Comparison of ENCODE assay signal across 11 mouse cellular contexts in genomic region chr17:8160969-8161368, GRCm38 (mm10). TPM values are rescaled to one million over a fixed set of nuclear protein-coding genes. Genes with fewer than 3 reads are reported as not detected.
DNase-seq lines count a peak whose midpoint lies in the region; ATAC-seq and TF ChIP-seq lines count a peak whose summit lies in the region.
"Not testable (repeated sequence)": the region's sequence is repeated elsewhere in the genome, so short reads cannot be mapped to it uniquely, and the experiment has no call there.
"Had no signal": no experiment of that assay in that cellular context is flagged by ENCODE, and none has a peak within 500 bp of the region (broad histone marks: within the 10 kb centered on the region; RNA-seq: fewer than 3 reads in every experiment).

No protein-coding gene starts in this region.

- H3K4me3 ChIP-seq in cortical plate, adult 2 months (ENCODE audit: insufficient read depth, low read length); liver, adult 2 months (ENCODE audit: insufficient read depth, low read depth, low read length); neural tube, embryonic 11.5 days (ENCODE audit: low read depth, low read length): not testable (repeated sequence)

- not testable (repeated sequence) for H3K9me3 ChIP-seq in neural tube, embryonic 11.5 days (ENCODE audit: control insufficient read depth, low read length)

- not testable (repeated sequence) for H3K79me2 ChIP-seq in liver, adult 2 months (ENCODE audit: control insufficient read depth, insufficient read depth, low read length)

- not testable (repeated sequence) for ATAC-seq in neural tube, embryonic 11.5 days (ENCODE audit: insufficient read depth, low FRiP score, low TSS enrichment)

- not testable (repeated sequence) for H3K27ac ChIP-seq in cortical plate, adult 2 months (ENCODE audit: insufficient read depth, low read length); liver, adult 2 months (replicated peaks; ENCODE audit: insufficient read depth, low read depth, low read length); neural tube, embryonic 11.5 days (ENCODE audit: low read depth, low read length)

- not testable (repeated sequence) for TF ChIP-seq POLR2A in cortical plate, adult 2 months (IDR thresholded peaks at IDR 0.05; ENCODE audit: extremely low read depth, insufficient read depth, low read length); liver, adult 2 months (IDR thresholded peaks at IDR 0.05; ENCODE audit: extremely low read depth, insufficient read depth, low read length)

- DNase-seq in A20 (ENCODE audit: low read depth, low spot score): peak; percentile 43
- peak; percentile 32 for DNase-seq in adrenal gland, postnatal 14 days
- peak; percentile 53 for DNase-seq in heart, postnatal 4 days
- DNase-seq in kidney, postnatal 36 days: peak; percentile 60 to 77
- not testable (repeated sequence) for DNase-seq in liver, adult 2 months (ENCODE audit: extremely low read depth, low read depth, low spot score)
- peak; percentile 13 for DNase-seq in neural tube, embryonic 11.5 days (ENCODE audit: low spot score)
- peak; percentile 68 for DNase-seq in thymus, postnatal 14 days

- WGBS in liver, adult 2 months: 54% methylated on average over 3 of the region's 3 CpGs
- WGBS in neural tube, embryonic 11.5 days: 49% methylated on average over 2 of the region's 3 CpGs

- not testable (repeated sequence) for H3K9ac ChIP-seq in liver, adult 2 months (ENCODE audit: low read depth, low read length); neural tube, embryonic 11.5 days (ENCODE audit: low read length)

- not testable (repeated sequence) for H3K4me1 ChIP-seq in cortical plate, adult 2 months (ENCODE audit: control insufficient read depth, insufficient read depth, low read length); liver, adult 2 months (ENCODE audit: control insufficient read depth, insufficient read depth, low read length); neural tube, embryonic 11.5 days (ENCODE audit: control insufficient read depth, insufficient read depth, low read length)

- not testable (repeated sequence) for H3K27me3 ChIP-seq in liver, adult 2 months (ENCODE audit: control insufficient read depth, insufficient read depth, low read length); neural tube, embryonic 11.5 days (ENCODE audit: control insufficient read depth, insufficient read depth, low read length)

- TF ChIP-seq CTCF in cortical plate, adult 2 months (IDR thresholded peaks at IDR 0.05; ENCODE audit: extremely low read depth, insufficient read depth, low read length): peak; percentile 46
- peak; percentile 38; the same call in 1 of the 2 replicates for TF ChIP-seq CTCF in liver, adult 2 months (IDR thresholded peaks at IDR 0.05; ENCODE audit: low read depth, low read length)

- H3K36me3 ChIP-seq in liver, adult 2 months (ENCODE audit: control insufficient read depth, insufficient read depth, low read length); neural tube, embryonic 11.5 days (ENCODE audit: control insufficient read depth, insufficient read depth, low read length): not testable (repeated sequence)

- not testable (repeated sequence) for H3K4me2 ChIP-seq in neural tube, embryonic 11.5 days (ENCODE audit: low read depth)

RNA-seq across cellular contexts. Expression of gene Fgfr1op, which starts 4.3 kb away (rescaled TPM):
- total RNA-seq in adrenal gland, postnatal 14 days (2021): 19.0 TPM in 2 replicates
- polyA plus RNA-seq in cortical plate, adult 2 months (2012; rRNA removed): 14.4 and 14.8 TPM in 2 replicates
- total RNA-seq in heart, postnatal 4 days (2021): 10 to 100 TPM; 16.0 to 21.0 TPM
- 10.5 TPM in 2 replicates for total RNA-seq in liver, adult 2 months (2014; rRNA removed)
- polyA plus RNA-seq in liver, adult 2 months (2012; rRNA removed): 1.8 and 2.1 TPM in 2 replicates
- polyA plus RNA-seq in neural tube, embryonic 11.5 days (2014; fragmentation: Nextera tagmentation; extraction: Ambion mirVana): 54.7 and 55.5 TPM in 2 replicates

RNA-seq across cellular contexts. Expression of gene Rnaset2a, which starts 13.1 kb away (rescaled TPM):
- 39.2 and 40.7 TPM in 2 replicates for total RNA-seq in adrenal gland, postnatal 14 days (2021)
- polyA plus RNA-seq in cortical plate, adult 2 months (2012; rRNA removed): 15.6 and 17.0 TPM in 2 replicates
- 10 to 100 TPM; 22.8 to 23.0 TPM for total RNA-seq in heart, postnatal 4 days (2021)
- 44.9 and 51.8 TPM in 2 replicates for total RNA-seq in liver, adult 2 months (2014; rRNA removed)
- 36.9 and 39.7 TPM in 2 replicates for polyA plus RNA-seq in liver, adult 2 months (2012; rRNA removed)
- 15.5 and 17.2 TPM in 2 replicates for polyA plus RNA-seq in neural tube, embryonic 11.5 days (2014; fragmentation: Nextera tagmentation; extraction: Ambion mirVana)

RNA-seq across cellular contexts. Expression of gene Gm49673, which starts 13.4 kb away (rescaled TPM):
- 0.26 TPM in 1 of 2 replicates, not detected in the other for total RNA-seq in adrenal gland, postnatal 14 days (2021)
- polyA plus RNA-seq in cortical plate, adult 2 months (2012; rRNA removed): 0.71 and 1.1 TPM in 2 replicates
- total RNA-seq in heart, postnatal 4 days (2021): under 1 TPM in 1 of 2 experiments, not detected in 1; 0.12 TPM
- total RNA-seq in liver, adult 2 months (2014; rRNA removed): 0.07 TPM in 1 of 2 replicates, not detected in the other
- 0.17 TPM in 1 of 2 replicates, not detected in the other for polyA plus RNA-seq in liver, adult 2 months (2012; rRNA removed)
- polyA plus RNA-seq in neural tube, embryonic 11.5 days (2014; fragmentation: Nextera tagmentation; extraction: Ambion mirVana): 0.12 and 0.37 TPM in 2 replicates
- total RNA-seq: heart, adult 8-10 months had no signal
- polyA plus RNA-seq: CD4-positive, CD25-positive, alpha-beta regulatory T cell, adult 4 months; hindbrain, embryonic 13.5 days had no signal
